Mouse (Mus musculus): ENCODE results near the gene Hip1. TPM values are rescaled to one million over a fixed set of nuclear protein-coding genes. Genes with fewer than 3 reads are reported as not detected.
A peak's percentile ranks its signal among the peaks of the same experiment; 100 is the strongest.

The Hip1 gene
- polyA plus RNA-seq, 1 experiment from 2014 or later, result 49.4 TPM

DNA sequence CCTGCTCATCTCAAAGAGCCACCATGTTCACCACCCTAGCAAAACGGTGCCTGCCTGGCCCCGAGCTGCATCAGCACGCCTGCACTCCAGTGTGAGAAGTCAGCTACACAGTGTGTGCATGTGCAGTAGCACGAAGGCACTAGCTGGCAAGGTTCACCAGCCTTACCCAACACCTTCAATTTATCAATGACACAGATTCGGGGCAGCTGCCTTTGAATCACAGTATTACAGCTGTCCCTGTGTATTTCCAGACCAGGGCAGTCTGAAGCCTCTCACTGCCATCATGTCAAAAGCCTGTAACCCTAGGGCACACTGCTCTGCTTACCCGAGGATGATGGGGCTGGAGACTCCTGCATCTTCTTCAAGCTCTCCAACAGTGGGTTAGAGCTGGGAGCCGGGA, 162.2 kb downstream of the Hip1 start:
- Histone ChIP-seq H3K27ac (ENCODE audit: low read depth) (no peak overlapping the region), H3K4me1 (ENCODE audit: insufficient read depth) (no peaks in the 10 kb centered on the region), H3K4me3 (ENCODE audit: low read depth, low read length) (no peak overlapping the region), H3K27me3 (ENCODE audit: insufficient read depth, low read length) (no peaks in the 10 kb centered on the region), H3K4me2 (no peak overlapping the region), H3K9me3 (ENCODE audit: low read depth, low read length) (no peaks in the 10 kb centered on the region), H3K9ac (no peak overlapping the region), H3K36me3 (ENCODE audit: insufficient read depth) (peaks cover 97% of the 10 kb centered on the region)
- no peak for DNase-seq
- 85% methylated on average over 7 of the region's 7 CpGs for WGBS
- ATAC-seq (ENCODE audit: insufficient read depth), result no peak; the same call in 1 of the 2 replicates
- no peak for TF ChIP-seq CTCF (IDR thresholded peaks at IDR 0.05; ENCODE audit: low read depth)

- TF ChIP-seq CTCF (IDR thresholded peaks at IDR 0.05; ENCODE audit: low read depth), result no peak
- Histone ChIP-seq H3K4me1 (ENCODE audit: insufficient read depth) (no peaks in the 10 kb centered on the region), H3K27me3 (ENCODE audit: insufficient read depth, low read length) (no peaks in the 10 kb centered on the region), H3K9ac (no peak overlapping the region), H3K9me3 (ENCODE audit: low read depth, low read length) (no peaks in the 10 kb centered on the region), H3K4me3 (ENCODE audit: low read depth, low read length) (no peak overlapping the region), H3K4me2 (no peak overlapping the region), H3K36me3 (ENCODE audit: insufficient read depth) (peaks cover 97% of the 10 kb centered on the region), H3K27ac (ENCODE audit: low read depth) (no peak overlapping the region)
- no peak for DNase-seq
- no peak for ATAC-seq (ENCODE audit: insufficient read depth)
- 88% methylated on average over 10 of the region's 10 CpGs for WGBS
These were observed 163.5 kb downstream of the Hip1 start for GRCm38 (mm10) chr5:135381356-135381925.

DNA sequence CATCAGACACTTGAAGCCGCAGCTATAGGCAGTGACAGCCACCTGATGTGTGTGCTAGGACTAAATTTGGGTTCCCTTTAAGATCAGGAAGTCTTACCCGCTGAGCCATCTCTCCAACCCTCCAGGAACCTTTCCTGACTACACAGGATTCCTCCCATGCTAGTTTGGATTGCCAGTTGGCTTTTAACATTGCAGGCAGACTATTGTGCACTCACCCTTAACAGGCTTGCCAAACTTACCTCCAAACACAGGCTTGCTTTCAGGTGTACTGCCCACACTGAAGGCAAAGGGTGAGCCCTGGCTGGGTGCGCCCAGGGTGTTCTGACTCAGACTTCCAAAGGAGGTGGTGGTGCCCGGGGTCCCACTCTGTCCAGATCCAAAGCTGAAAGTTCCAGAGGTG, 164.2 kb downstream of the Hip1 start:
- no peak for DNase-seq

GRCm38 (mm10) chr5:135376341-135376740, 168.6 kb downstream of the Hip1 start:
- 53% methylated on average over 2 of the region's 2 CpGs for WGBS
- peaks cover 99% of the 10 kb centered on the region for H3K36me3 ChIP-seq (ENCODE audit: insufficient read depth)
- no peak for TF ChIP-seq CTCF (IDR thresholded peaks at IDR 0.05; ENCODE audit: low read depth)

More for the DNA sequence above, 164.2 kb downstream of the Hip1 start:
- H3K27me3 ChIP-seq (ENCODE audit: insufficient read depth, low read length), result no peaks in the 10 kb centered on the region
- 92% methylated on average over 4 of the region's 4 CpGs for WGBS
- no peaks in the 10 kb centered on the region for H3K4me1 ChIP-seq (ENCODE audit: insufficient read depth)
- H3K4me3 ChIP-seq (ENCODE audit: low read depth, low read length), result no peak overlapping the region
- no peaks in the 10 kb centered on the region for H3K9me3 ChIP-seq (ENCODE audit: low read depth, low read length)
- H3K4me2 ChIP-seq, result no peak overlapping the region
- H3K27ac ChIP-seq (ENCODE audit: low read depth), result no peak overlapping the region
- peaks cover 100% of the 10 kb centered on the region for H3K36me3 ChIP-seq (ENCODE audit: insufficient read depth)
- TF ChIP-seq CTCF (IDR thresholded peaks at IDR 0.05; ENCODE audit: low read depth), result no peak
- no peak for ATAC-seq (ENCODE audit: insufficient read depth)
- H3K9ac ChIP-seq, result no peak overlapping the region

DNA sequence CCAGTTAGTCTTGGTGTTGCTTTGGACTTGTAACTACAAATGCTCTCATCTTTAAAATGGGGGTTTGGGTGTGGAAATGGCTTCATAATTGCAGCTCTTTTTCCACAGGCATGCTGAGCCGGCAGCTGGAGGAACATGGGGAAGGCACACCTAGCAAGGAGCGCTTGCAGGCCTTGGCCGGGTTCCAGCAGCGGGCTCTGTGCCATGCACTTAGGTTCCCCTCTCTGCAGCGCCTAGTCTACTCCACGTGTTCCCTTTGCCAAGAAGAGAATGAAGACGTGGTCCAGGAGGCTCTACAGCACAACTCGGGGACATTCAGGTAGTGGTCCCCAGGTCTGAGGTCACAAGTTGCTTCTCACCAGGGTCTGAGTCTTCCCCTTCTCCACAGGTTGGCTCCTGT, 169.8 kb downstream of the Hip1 start:
- Histone ChIP-seq H3K27ac (ENCODE audit: low read depth) (no peak overlapping the region), H3K27me3 (ENCODE audit: insufficient read depth, low read length) (no peaks in the 10 kb centered on the region), H3K9ac (no peak overlapping the region), H3K4me1 (ENCODE audit: insufficient read depth) (0 out of 2 replicates have a peak, but pooled peaks cover 5% of the 10 kb centered on the region), H3K4me2 (no peak overlapping the region), H3K36me3 (ENCODE audit: insufficient read depth) (peaks cover 88% of the 10 kb centered on the region), H3K9me3 (ENCODE audit: low read depth, low read length) (no peaks in the 10 kb centered on the region), H3K4me3 (ENCODE audit: low read depth, low read length) (no peak overlapping the region)
- no peak for TF ChIP-seq CTCF (IDR thresholded peaks at IDR 0.05; ENCODE audit: low read depth)
- DNase-seq (peak; percentile 57), ATAC-seq (ENCODE audit: insufficient read depth) (no peak)
- 65% methylated on average over 8 of the region's 8 CpGs for WGBS

More at GRCm38 (mm10) chr5:135376341-135376740, 168.6 kb downstream of the Hip1 start:
- DNase-seq, result no peak
- Histone ChIP-seq H3K9me3 (ENCODE audit: low read depth, low read length) (no peaks in the 10 kb centered on the region), H3K4me1 (ENCODE audit: insufficient read depth) (no peaks in the 10 kb centered on the region), H3K27ac (ENCODE audit: low read depth) (no peak overlapping the region), H3K9ac (no peak overlapping the region), H3K27me3 (ENCODE audit: insufficient read depth, low read length) (no peaks in the 10 kb centered on the region), H3K4me2 (no peak overlapping the region), H3K4me3 (ENCODE audit: low read depth, low read length) (no peak overlapping the region)
- ATAC-seq (ENCODE audit: insufficient read depth), result no peak

DNA sequence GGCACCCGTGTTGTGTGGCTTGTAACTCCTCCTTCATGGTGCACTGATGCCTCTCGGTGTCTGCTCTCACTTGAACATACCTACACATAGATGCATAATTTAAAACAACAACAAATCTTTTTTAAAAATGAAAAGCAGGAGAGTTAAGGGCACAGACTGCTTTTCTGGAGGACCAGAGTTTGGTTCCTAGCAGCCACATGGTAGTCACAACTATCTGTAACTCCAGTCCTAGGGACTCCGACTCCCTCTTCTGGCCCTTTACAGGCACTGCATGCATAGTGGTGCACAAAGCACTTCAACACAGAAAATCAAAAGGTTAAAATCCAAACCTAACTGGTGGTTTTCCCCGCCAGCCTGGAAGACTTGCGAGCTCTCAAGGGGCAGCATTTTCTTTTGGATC, 171.3 kb downstream of the Hip1 start:
- no peak overlapping the region for H3K9ac ChIP-seq
- H3K36me3 ChIP-seq (ENCODE audit: insufficient read depth), result peaks cover 72% of the 10 kb centered on the region
- no peaks in the 10 kb centered on the region for H3K9me3 ChIP-seq (ENCODE audit: low read depth, low read length)
- TF ChIP-seq CTCF (IDR thresholded peaks at IDR 0.05; ENCODE audit: low read depth), result no peak
- H3K27me3 ChIP-seq (ENCODE audit: insufficient read depth, low read length), result no peaks in the 10 kb centered on the region
- no peak overlapping the region for H3K27ac ChIP-seq (ENCODE audit: low read depth)
- no peak overlapping the region for H3K4me3 ChIP-seq (ENCODE audit: low read depth, low read length)
- WGBS, result 95% methylated on average over 5 of the region's 5 CpGs
- no peak for DNase-seq
- H3K4me1 ChIP-seq (ENCODE audit: insufficient read depth), result 0 out of 2 replicates have a peak, but pooled peaks cover 5% of the 10 kb centered on the region
- no peak for ATAC-seq (ENCODE audit: insufficient read depth)
- no peak overlapping the region for H3K4me2 ChIP-seq

GRCm38 (mm10) chr5:135371195-135371594, 173.7 kb downstream of the Hip1 start:
- no peak for ATAC-seq (ENCODE audit: insufficient read depth)
- Histone ChIP-seq H3K9ac (peak overlapping the region; percentile 83; the same call in 1 of the 2 replicates), H3K27ac (ENCODE audit: low read depth) (no peak overlapping the region), H3K4me2 (no peak overlapping the region), H3K4me3 (ENCODE audit: low read depth, low read length) (no peak overlapping the region), H3K36me3 (ENCODE audit: insufficient read depth) (peaks cover 48% of the 10 kb centered on the region), H3K4me1 (ENCODE audit: insufficient read depth) (0 out of 2 replicates have a peak, but pooled peaks cover 5% of the 10 kb centered on the region), H3K27me3 (ENCODE audit: insufficient read depth, low read length) (no peaks in the 10 kb centered on the region), H3K9me3 (ENCODE audit: low read depth, low read length) (no peaks in the 10 kb centered on the region)
- TF ChIP-seq CTCF (IDR thresholded peaks at IDR 0.05; ENCODE audit: low read depth), result no peak
- WGBS, result 91% methylated on average over 13 of the region's 13 CpGs
- no peak for DNase-seq

Data from lung, embryonic 14.5 days (tissue).